Mouse (Mus musculus) liver, postnatal 0 days (tissue): ENCODE measurements around the gene Grm4. TPM values are rescaled to one million over a fixed set of nuclear protein-coding genes. Genes with fewer than 3 reads are reported as not detected.
"Not testable (repeated sequence)": the region's sequence is repeated elsewhere in the genome, so short reads cannot be mapped to it uniquely, and the experiment has no call there.

Experiments
- ATAC-seq: fragments of 200-750 bp; cut with Nextera tagmentation; 2 replicates; pipeline ENCODE4 v1.8.0; 2017; ENCODE audit warnings: mild to moderate bottlenecking, moderate library complexity
- DNase-seq: peaks from one replicate; pipeline ENCODE4 v3.0.0-alpha.2; 2016
- H3K27ac ChIP-seq: fragments of 300-500 bp; sonication (generic); 2 replicates; pipeline ENCODE4 v1.5.1; 2014; ENCODE audit warnings: antibody characterized with exemption, moderate library complexity, mild to moderate bottlenecking, low read depth
- H3K27me3 ChIP-seq: fragments of 300-500 bp; sonication (generic); 2 replicates; pipeline ENCODE4 v1.6.1; 2014; ENCODE audit warnings: low read length, control low read depth, mixed read lengths; ENCODE audit not compliant: insufficient read depth
- H3K36me3 ChIP-seq: fragments of 300-500 bp; sonication (generic); replicated peaks from 2 replicates; pipeline ENCODE4 v1.6.1; 2014; ENCODE audit warnings: mild to moderate bottlenecking, control low read depth, low read length, moderate library complexity, mixed read lengths; ENCODE audit not compliant: insufficient read depth
- H3K4me1 ChIP-seq: fragments of 300-500 bp; sonication (generic); 2 replicates; pipeline ENCODE4 v1.6.1; 2014; ENCODE audit warnings: antibody characterized with exemption, mild to moderate bottlenecking, control low read depth; ENCODE audit not compliant: insufficient read depth
- H3K4me2 ChIP-seq: fragments of 300-500 bp; sonication (generic); 2 replicates; pipeline ENCODE4 v1.6.1; 2014; ENCODE audit warnings: low read depth, mild to moderate bottlenecking, low read length, moderate library complexity, mixed read lengths
- H3K4me3 ChIP-seq: fragments of 300-500 bp; sonication (generic); 2 replicates; pipeline ENCODE4 v1.5.1; 2014; ENCODE audit warnings: low read depth, low read length
- H3K9ac ChIP-seq: fragments of 300-500 bp; sonication (generic); replicated peaks from 2 replicates; pipeline ENCODE4 v1.6.1; 2014; ENCODE audit warnings: mild to moderate bottlenecking, moderate library complexity
- H3K9me3 ChIP-seq: fragments of 300-500 bp; sonication (generic); 2 replicates; pipeline ENCODE4 v1.6.1; 2016; ENCODE audit warnings: mild to moderate bottlenecking, control low read depth, low read length, mixed read lengths
- CTCF ChIP-seq: sonication (generic); IDR thresholded peaks from 2 replicates; pipeline ENCODE4 v1.5.1; 2016; ENCODE audit warnings: antibody characterized with exemption, low read depth
- EP300 ChIP-seq: IDR thresholded peaks from 2 replicates; pipeline ENCODE4 v1.6.1; 2016; ENCODE audit warnings: antibody characterized with exemption, low read depth, mild to moderate bottlenecking
- WGBS: fragments of 180-500 bp; shearing (Covaris S2); extraction: QIAGEN DNeasy Blood & Tissue Kit; methylation state at CpG from one replicate; pipeline ENCODE4 v1.1.7; 2014; ENCODE audit not compliant: insufficient replicate concordance; 5-methylcytosine and 5-hydroxymethylcytosine counted together
- polyA plus RNA-seq: library from polyadenylated mRNA; unstranded; fragments of >200 nt; fragmentation: Nextera tagmentation; extraction: Ambion mirVana; gene quantifications from 2 replicates; pipeline ENCODE4 v1.2.1, GENCODE M21; 2015

The Grm4 gene
- polyA plus RNA-seq, 1 experiment from 2014 or later, result not detected

DNA sequence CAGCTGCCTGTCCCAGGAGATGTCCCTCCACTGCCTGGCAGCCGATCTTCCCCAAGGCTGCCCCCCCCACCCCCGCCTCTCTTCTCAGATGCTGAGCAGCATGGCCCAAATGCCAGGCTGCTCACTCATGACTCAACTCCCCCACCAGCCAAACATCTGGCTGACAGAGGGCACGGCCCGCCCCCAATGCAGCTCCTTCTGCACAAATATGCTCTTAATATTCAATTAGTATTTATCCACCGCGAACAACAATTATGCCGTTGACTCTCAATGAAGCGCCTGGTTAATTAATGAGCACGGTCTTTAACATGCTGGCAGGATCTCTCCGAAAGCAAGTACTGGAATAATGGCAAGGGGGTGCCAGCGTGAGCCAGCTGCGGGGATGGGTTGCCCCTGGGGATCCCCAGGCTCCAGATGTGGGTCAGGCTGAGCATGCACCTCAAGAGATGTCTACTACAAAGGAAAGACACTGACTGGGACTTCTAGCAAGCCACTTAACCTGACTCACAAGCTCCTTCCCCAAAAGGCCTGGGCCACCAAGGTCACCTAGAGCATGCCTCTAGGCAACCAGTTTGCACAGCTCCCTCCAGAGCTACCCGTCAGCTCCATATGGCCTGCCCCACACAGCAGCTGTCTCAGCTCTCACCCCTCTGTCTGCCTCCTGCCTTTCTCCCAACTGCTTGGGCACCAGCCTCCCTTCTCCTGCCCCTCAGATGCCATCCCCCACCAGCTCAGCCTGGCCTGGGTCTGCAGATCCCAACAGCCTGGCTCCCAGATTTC, 131.8 kb downstream of the Grm4 start:
- H3K4me3 ChIP-seq, result no peak overlapping the region
- H3K36me3 ChIP-seq, result no peaks in the 10 kb centered on the region
- DNase-seq (no peak), ATAC-seq (no peak)
- TF ChIP-seq EP300, result no peak
- no peak for TF ChIP-seq CTCF
- H3K27ac ChIP-seq, result no peak overlapping the region
- no peak overlapping the region for H3K4me2 ChIP-seq
- H3K9me3 ChIP-seq, result peaks cover 5% of the 10 kb centered on the region; the same call in 1 of the 2 replicates
- H3K4me1 ChIP-seq, result peaks cover 6% of the 10 kb centered on the region; the same call in 1 of the 2 replicates
- WGBS, result 81% methylated on average over 13 of the region's 13 CpGs
- H3K27me3 ChIP-seq, result no peaks in the 10 kb centered on the region
- no peak overlapping the region for H3K9ac ChIP-seq

DNA sequence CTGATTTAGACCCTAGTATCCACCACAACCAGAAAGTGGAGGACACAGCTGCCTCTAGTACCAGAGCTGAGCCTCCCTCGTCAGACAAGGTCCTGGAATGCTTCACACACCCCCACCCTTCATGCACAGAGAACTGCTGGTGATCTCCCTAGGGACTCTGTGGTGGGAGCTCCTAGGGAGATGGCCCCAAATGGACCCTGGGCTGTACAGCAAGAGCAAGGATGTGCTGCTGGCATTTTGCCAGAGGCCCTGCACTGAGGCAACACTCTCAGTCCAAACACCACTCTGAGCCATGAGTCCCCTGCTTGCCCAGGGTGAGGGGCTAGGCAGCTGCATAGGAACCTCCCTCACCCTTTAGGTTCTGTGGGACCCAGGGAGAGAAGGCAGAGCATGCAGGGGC, 134.8 kb downstream of the Grm4 start:
- H3K4me1 ChIP-seq, result peaks cover 6% of the 10 kb centered on the region; the same call in 1 of the 2 replicates
- no peak overlapping the region for H3K27ac ChIP-seq
- H3K36me3 ChIP-seq, result no peaks in the 10 kb centered on the region
- WGBS, result 50% methylated on average over 1 of the region's 1 CpGs
- peaks cover 5% of the 10 kb centered on the region; the same call in 1 of the 2 replicates for H3K9me3 ChIP-seq
- no peaks in the 10 kb centered on the region for H3K27me3 ChIP-seq
- H3K4me3 ChIP-seq, result no peak overlapping the region
- no peak overlapping the region for H3K4me2 ChIP-seq
- TF ChIP-seq EP300, result no peak
- ATAC-seq, result no peak
- H3K9ac ChIP-seq, result no peak overlapping the region
- no peak for DNase-seq

DNA sequence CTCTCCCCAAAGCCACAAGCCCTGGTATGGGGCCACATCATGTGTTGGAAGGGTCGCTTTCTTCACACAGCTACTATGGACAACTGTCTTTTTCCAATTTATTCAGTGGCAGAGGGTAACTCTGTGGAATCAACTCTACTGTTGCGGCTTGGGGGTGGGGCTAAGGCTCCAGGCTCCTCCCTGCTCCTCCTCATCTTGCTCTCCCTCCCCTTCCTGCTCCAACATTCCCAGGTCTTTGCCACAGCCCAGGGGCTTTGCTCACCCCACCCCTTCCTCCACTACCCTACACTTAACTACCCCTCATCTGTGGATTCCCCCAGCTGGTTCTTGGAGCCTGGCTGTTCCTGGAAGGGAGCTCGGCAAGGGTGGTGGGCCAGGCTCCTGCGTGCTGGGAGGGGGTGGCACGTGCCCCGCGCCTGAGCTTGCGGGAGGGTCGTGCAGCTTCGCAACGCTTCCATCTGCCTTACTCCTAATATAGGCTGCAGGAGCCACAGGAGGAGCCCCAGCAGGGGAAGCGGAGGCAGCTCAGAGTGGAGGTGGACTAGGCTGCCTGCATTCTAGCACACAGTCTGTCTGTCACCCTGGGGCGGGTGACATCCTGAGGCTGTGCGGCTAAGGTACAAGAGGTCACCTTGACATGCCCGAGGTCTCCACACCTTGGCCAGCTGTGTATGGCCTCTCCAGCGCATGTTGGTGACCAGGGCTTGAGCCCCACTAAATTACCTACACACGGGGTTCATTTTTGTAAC, 135.5 kb downstream of the Grm4 start:
- TF ChIP-seq EP300 (no peak), CTCF (no peak)
- Histone ChIP-seq H3K27me3 (no peaks in the 10 kb centered on the region), H3K36me3 (no peaks in the 10 kb centered on the region), H3K4me3 (no peak overlapping the region), H3K27ac (no peak overlapping the region), H3K9ac (no peak overlapping the region), H3K9me3 (peaks cover 5% of the 10 kb centered on the region; the same call in 1 of the 2 replicates), H3K4me1 (peaks cover 6% of the 10 kb centered on the region; the same call in 1 of the 2 replicates), H3K4me2 (no peak overlapping the region)
- WGBS, result 41% methylated on average over 17 of the region's 17 CpGs
- DNase-seq (no peak), ATAC-seq (no peak)

DNA sequence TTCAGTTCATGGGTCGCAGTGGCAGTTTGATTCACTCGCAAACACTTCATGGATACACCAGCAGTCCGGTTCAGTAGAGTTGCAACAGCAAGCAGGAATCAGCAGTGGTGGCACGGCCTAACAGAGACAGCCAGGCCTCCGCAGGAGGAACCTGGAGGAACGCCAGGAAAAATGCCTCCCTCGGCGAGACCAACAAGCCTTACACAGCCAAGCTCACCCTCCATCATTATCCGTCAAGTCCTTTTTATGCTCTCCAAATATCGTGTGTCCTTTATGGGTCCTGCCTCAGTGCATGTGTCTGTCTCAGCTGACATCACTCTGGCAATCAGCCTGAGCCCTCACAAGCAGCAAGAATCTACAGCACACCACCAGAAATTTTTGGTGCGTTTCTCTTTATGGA, 138.3 kb downstream of the Grm4 start:
- WGBS, result 79% methylated on average over 11 of the region's 11 CpGs
- Histone ChIP-seq H3K27ac (no peak overlapping the region), H3K4me2 (no peak overlapping the region), H3K4me1 (peaks cover 5% of the 10 kb centered on the region; the same call in 1 of the 2 replicates), H3K4me3 (no peak overlapping the region), H3K36me3 (no peaks in the 10 kb centered on the region), H3K27me3 (no peaks in the 10 kb centered on the region), H3K9me3 (no peaks in the 10 kb centered on the region), H3K9ac (no peak overlapping the region)
- DNase-seq, result no peak
- TF ChIP-seq EP300 (no peak), CTCF (no peak)
- no peak for ATAC-seq

DNA sequence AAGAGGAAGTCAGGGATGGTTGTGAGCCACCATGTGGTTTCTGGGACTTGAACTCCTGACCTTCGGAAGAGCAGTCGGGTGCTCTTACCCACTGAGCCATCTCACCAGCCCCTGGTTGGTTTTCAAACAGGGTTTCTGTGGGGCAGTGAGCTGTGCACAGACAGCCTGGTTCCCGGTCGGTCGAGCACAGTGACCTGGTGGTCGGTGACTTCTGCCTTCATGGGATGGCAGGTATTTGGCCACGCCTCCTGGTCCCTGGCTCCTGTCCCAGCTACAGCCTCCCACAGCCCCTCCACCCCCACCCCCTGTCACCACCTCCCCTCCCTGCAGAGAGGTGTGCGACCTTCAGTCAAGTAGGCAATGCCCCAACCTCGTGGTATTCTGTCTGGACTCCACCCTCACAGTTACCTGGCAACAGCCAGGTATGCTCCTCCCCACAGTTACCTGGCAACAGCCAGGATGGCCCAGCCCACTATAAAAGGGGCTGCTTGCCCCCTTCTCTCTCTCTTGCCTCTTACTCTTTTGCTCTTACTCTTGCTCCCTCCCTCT, 140.2 kb downstream of the Grm4 start:
- not testable (repeated sequence) for H3K4me2 ChIP-seq, DNase-seq, H3K4me3 ChIP-seq, H3K9ac ChIP-seq, H3K27me3 ChIP-seq, H3K4me1 ChIP-seq, H3K36me3 ChIP-seq, H3K27ac ChIP-seq, ATAC-seq, H3K9me3 ChIP-seq
- 64% methylated on average over 9 of the region's 9 CpGs for WGBS

DNA sequence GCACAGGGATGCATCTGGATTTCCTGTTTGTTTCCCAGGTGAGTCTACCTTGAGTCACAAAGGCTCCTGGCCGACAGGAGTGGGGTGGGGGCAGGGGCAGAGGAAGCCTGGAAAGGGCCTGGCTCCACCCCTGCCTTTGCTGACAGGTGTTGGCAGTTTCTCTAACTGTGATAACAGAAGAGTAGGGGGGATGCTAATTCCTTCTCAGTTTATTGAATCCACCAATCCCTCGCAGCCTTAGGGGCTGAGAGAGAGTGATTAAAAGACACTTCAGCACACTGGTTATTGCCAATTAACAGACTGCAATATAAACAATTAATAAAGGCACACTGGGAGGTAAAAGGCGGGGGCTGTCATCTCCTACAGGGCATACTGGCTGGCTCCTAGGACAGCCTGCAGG, 142.2 kb downstream of the Grm4 start:
- H3K9me3 ChIP-seq, result peaks cover 5% of the 10 kb centered on the region
- TF ChIP-seq CTCF (no peak), EP300 (no peak)
- WGBS, result 44% methylated on average over 3 of the region's 3 CpGs

More for the DNA sequence above, 142.2 kb downstream of the Grm4 start:
- no peak overlapping the region for H3K27ac ChIP-seq
- ATAC-seq (no peak), DNase-seq (no peak)
- no peak overlapping the region for H3K9ac ChIP-seq
- H3K4me3 ChIP-seq, result no peak overlapping the region
- no peaks in the 10 kb centered on the region for H3K4me1 ChIP-seq
- no peaks in the 10 kb centered on the region for H3K36me3 ChIP-seq
- no peak overlapping the region for H3K4me2 ChIP-seq
- no peaks in the 10 kb centered on the region for H3K27me3 ChIP-seq
